Mouse (Mus musculus): ENCODE measurements at regions not wholly inside any gene's neighbourhood (a gene's known extent, or its start where the extent isn't known, plus 50 kb on each side); places are given as distances from the start of the nearest gene placed in this dataset.
A peak's percentile ranks its signal among the peaks of the same experiment; 100 is the strongest.

GRCm38 (mm10) chr6:135575294-135575693, 212.9 kb downstream of the Emp1 start:
- Histone ChIP-seq H3K9me3 (no peaks in the 10 kb centered on the region), H3K9ac (no peak overlapping the region), H3K27me3 (replicated peaks) (no peaks in the 10 kb centered on the region), H3K27ac (no peak overlapping the region), H3K36me3 (replicated peaks) (no peaks in the 10 kb centered on the region), H3K4me3 (no peak overlapping the region), H3K4me2 (no peak overlapping the region), H3K4me1 (peaks cover 7% of the 10 kb centered on the region; the same call in 1 of the 2 replicates)
- 88% methylated on average over 2 of the region's 2 CpGs for WGBS
- no peak for ATAC-seq (replicated peaks)

- Histone ChIP-seq H3K27ac (no peak overlapping the region), H3K9me3 (no peaks in the 10 kb centered on the region), H3K36me3 (replicated peaks) (no peaks in the 10 kb centered on the region), H3K4me1 (peaks cover 13% of the 10 kb centered on the region; the same call in 1 of the 2 replicates), H3K9ac (no peak overlapping the region), H3K27me3 (replicated peaks) (no peaks in the 10 kb centered on the region), H3K4me2 (no peak overlapping the region), H3K4me3 (no peak overlapping the region)
- 61% methylated on average over 8 of the region's 8 CpGs for WGBS
- no peak for ATAC-seq (replicated peaks)
These were observed 216.4 kb downstream of the Emp1 start for GRCm38 (mm10) chr6:135578728-135579127.

DNA sequence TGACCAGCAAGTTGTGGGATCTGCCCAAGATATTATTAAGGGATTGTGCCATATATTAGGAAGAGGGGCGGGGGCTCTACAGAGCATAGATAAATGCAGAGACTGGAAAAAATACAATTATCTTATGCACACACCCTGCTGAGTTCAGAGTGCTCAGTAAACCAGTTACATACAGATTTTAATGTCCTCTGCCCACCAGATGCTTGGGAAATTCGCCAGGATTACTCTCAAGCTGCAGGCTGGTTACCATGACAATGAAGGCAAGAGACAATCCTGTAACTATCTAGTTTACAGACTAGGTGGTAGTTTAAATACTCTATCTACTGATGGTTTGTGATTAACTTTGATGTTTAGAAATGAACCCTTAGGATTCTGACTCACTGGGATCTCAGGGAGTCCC, 220.2 kb downstream of the Emp1 start:
- ATAC-seq (replicated peaks) = no peak
- H3K27ac ChIP-seq = no peak overlapping the region
- no peak overlapping the region for H3K9ac ChIP-seq
- H3K4me1 ChIP-seq = peaks cover 13% of the 10 kb centered on the region; the same call in 1 of the 2 replicates
- no peak overlapping the region for H3K4me3 ChIP-seq
- H3K4me2 ChIP-seq = no peak overlapping the region
- H3K27me3 ChIP-seq (replicated peaks) = no peaks in the 10 kb centered on the region
- H3K36me3 ChIP-seq (replicated peaks) = no peaks in the 10 kb centered on the region
- H3K9me3 ChIP-seq = no peaks in the 10 kb centered on the region
- 39% methylated on average over 2 of the region's 2 CpGs for WGBS

DNA sequence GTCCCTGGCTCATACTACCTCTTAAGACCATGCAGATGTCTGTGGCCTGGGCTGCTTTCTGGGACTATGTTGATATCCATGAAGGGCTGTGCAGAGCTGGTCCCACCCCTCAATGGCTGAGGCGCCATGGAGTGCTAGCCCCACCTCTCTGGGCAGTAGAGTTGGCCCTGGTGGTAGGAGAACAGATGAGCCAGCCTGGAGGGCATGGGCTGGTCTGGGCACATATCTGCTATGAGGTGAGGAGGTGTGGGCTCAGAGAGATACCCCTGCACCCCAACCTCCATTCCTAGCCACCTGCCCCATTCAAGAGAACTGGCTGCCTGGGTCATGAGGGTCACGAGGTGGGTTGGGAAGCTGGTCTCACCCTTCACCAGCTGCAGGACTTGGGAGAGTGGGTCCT, 222.4 kb downstream of the Emp1 start:
- Histone ChIP-seq H3K27ac (no peak overlapping the region), H3K4me1 (peaks cover 6% of the 10 kb centered on the region; the same call in 1 of the 2 replicates), H3K36me3 (replicated peaks) (no peaks in the 10 kb centered on the region), H3K4me3 (no peak overlapping the region), H3K27me3 (replicated peaks) (no peaks in the 10 kb centered on the region), H3K9ac (no peak overlapping the region), H3K4me2 (no peak overlapping the region), H3K9me3 (no peaks in the 10 kb centered on the region)
- ATAC-seq (replicated peaks) = no peak
- WGBS = 95% methylated on average over 2 of the region's 2 CpGs

GRCm38 (mm10) chr6:135590084-135590483, 227.7 kb downstream of the Emp1 start:
- Histone ChIP-seq H3K9ac (no peak overlapping the region), H3K36me3 (replicated peaks) (no peaks in the 10 kb centered on the region), H3K27me3 (replicated peaks) (no peaks in the 10 kb centered on the region), H3K27ac (no peak overlapping the region), H3K9me3 (no peaks in the 10 kb centered on the region), H3K4me2 (no peak overlapping the region), H3K4me3 (no peak overlapping the region), H3K4me1 (no peaks in the 10 kb centered on the region)
- no peak for ATAC-seq (replicated peaks)

- 89% methylated on average over 9 of the region's 9 CpGs for WGBS
- H3K27me3 ChIP-seq (replicated peaks) = no peaks in the 10 kb centered on the region
- H3K4me2 ChIP-seq = no peak overlapping the region
- H3K9ac ChIP-seq = no peak overlapping the region
- H3K9me3 ChIP-seq = no peaks in the 10 kb centered on the region
- ATAC-seq (replicated peaks) = no peak
- no peak overlapping the region for H3K4me3 ChIP-seq
- H3K27ac ChIP-seq = no peak overlapping the region
- H3K36me3 ChIP-seq (replicated peaks) = no peaks in the 10 kb centered on the region
- H3K4me1 ChIP-seq = no peaks in the 10 kb centered on the region
These were observed 228.7 kb downstream of the Emp1 start for GRCm38 (mm10) chr6:135591085-135591484.

DNA sequence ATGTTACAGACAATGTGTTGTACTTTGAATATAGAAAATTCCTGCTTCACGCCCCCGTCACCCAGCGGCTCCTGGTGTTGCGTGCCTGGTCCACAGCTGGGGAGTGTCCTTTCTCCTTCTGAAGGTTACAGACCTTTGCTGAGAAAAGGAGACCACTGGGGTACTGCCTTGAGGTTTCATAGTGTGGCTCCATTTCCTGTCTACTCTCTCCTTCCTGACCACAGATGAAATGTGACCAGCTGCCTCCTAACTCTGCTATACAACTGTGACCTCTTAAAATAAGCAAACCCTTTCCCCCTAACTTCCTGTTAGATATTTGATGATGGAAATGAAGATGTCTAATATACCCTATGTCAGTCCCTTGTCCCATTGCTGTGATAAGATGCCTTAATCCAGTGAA, 234.0 kb downstream of the Emp1 start:
- Histone ChIP-seq H3K4me3 (no peak overlapping the region), H3K4me2 (no peak overlapping the region), H3K36me3 (replicated peaks) (no peaks in the 10 kb centered on the region), H3K9me3 (no peaks in the 10 kb centered on the region), H3K27ac (no peak overlapping the region), H3K9ac (no peak overlapping the region), H3K4me1 (no peaks in the 10 kb centered on the region), H3K27me3 (replicated peaks) (no peaks in the 10 kb centered on the region)
- 94% methylated on average over 4 of the region's 4 CpGs for WGBS
- ATAC-seq (replicated peaks) = no peak

DNA sequence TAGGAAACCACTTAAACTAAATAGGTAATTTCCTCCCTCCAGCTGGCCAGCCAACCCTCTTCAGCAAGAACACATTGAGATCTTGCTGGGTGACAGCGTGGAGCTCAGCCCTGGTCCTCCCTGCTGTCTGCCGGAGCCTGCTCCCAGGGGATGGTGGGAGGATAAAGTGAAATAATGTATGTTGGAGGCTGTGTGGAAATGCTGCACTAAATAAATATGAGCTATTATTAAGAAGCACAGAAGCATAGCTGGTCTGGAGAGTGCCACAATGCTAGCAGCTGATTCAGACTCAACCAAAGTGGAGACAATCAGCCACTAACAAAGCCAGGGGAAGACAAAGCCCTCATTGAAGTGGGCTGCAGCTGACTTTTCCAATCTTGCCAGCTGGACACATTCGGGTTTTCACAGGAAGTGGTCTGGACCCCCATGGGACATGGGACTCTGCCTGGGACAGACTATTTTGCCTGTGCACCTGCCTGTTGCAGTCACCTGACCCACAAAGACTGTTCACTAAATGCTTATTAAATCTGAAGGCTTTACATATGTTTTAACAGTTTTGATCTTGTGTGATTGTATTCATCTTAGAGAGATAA, 248.3 kb downstream of the Emp1 start:
- Histone ChIP-seq H3K9me3 (no peaks in the 10 kb centered on the region), H3K27ac (no peak overlapping the region), H3K9ac (no peak overlapping the region), H3K36me3 (replicated peaks) (no peaks in the 10 kb centered on the region), H3K27me3 (replicated peaks) (no peaks in the 10 kb centered on the region), H3K4me2 (no peak overlapping the region), H3K4me1 (0 out of 2 replicates have a peak, but pooled peaks cover 4% of the 10 kb centered on the region), H3K4me3 (no peak overlapping the region)
- ATAC-seq (replicated peaks) = no peak
- WGBS = 14% methylated on average over 3 of the region's 3 CpGs

DNA sequence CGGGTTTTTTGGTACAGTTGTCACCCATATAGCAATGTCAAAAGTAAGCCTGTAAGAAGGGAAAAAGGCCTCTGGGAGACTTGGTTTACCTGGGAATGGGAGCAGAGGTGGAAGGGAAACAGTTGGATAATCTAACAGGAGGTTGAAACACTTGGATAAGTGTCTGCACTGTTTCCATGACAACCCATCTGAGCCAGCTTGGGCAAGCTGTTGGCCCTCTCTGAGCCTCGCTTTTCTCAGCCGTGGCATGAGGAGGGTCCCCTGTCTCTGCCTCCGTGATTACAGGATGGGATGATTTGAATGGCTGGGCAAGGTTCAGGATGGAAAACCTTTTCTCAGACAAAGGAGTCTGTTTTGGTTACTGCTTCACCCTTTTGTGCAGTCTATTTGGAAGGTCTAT, 265.6 kb downstream of the Emp1 start:
- Histone ChIP-seq H3K27me3 (replicated peaks) (no peaks in the 10 kb centered on the region), H3K4me2 (no peak overlapping the region), H3K4me3 (no peak overlapping the region), H3K36me3 (replicated peaks) (no peaks in the 10 kb centered on the region), H3K9me3 (no peaks in the 10 kb centered on the region), H3K27ac (no peak overlapping the region), H3K4me1 (0 out of 2 replicates have a peak, but pooled peaks cover 4% of the 10 kb centered on the region), H3K9ac (no peak overlapping the region)
- WGBS = 17% methylated on average over 4 of the region's 4 CpGs
- peak; percentile 77 for ATAC-seq (replicated peaks)

DNA sequence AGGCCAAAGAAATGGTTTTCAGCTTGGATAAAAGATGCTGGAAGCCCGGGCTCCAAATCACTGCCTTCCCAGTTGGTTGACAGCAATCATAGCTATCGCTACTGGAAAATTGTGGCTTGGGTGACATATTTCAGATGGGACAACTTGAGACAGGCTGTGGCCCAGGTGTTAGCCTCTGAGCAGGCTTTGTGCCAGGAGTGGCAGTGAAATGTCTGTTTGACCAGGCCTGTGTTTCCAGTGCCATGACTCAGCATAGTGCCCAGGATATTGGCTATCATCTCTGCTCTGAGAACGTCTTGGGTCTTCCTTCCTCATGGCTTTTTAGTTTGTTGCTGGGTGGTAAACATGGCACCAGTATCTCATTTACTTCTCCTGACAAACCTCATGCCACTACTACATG, 266.9 kb downstream of the Emp1 start:
- Histone ChIP-seq H3K9ac (no peak overlapping the region), H3K4me1 (0 out of 2 replicates have a peak, but pooled peaks cover 4% of the 10 kb centered on the region), H3K27me3 (replicated peaks) (no peaks in the 10 kb centered on the region), H3K4me2 (no peak overlapping the region), H3K36me3 (replicated peaks) (no peaks in the 10 kb centered on the region), H3K4me3 (no peak overlapping the region), H3K9me3 (no peaks in the 10 kb centered on the region), H3K27ac (no peak overlapping the region)
- ATAC-seq (replicated peaks) = no peak
- 51% methylated on average over 3 of the region's 3 CpGs for WGBS

- no peak for ATAC-seq (replicated peaks)
- no peak overlapping the region for H3K27ac ChIP-seq
These were observed 270.3 kb downstream of the Emp1 start for GRCm38 (mm10) chr6:135632671-135633070.

GRCm38 (mm10) chr6:135636648-135637047, 274.3 kb downstream of the Emp1 start:
- no peak overlapping the region for H3K27ac ChIP-seq
- no peaks in the 10 kb centered on the region for H3K9me3 ChIP-seq
- H3K4me1 ChIP-seq = no peaks in the 10 kb centered on the region
- no peaks in the 10 kb centered on the region for H3K27me3 ChIP-seq (replicated peaks)
- H3K4me3 ChIP-seq = no peak overlapping the region
- H3K9ac ChIP-seq = no peak overlapping the region
- no peaks in the 10 kb centered on the region for H3K36me3 ChIP-seq (replicated peaks)
- no peak overlapping the region for H3K4me2 ChIP-seq
- ATAC-seq (replicated peaks) = no peak
- 72% methylated on average over 8 of the region's 8 CpGs for WGBS

More at GRCm38 (mm10) chr6:135632671-135633070, 270.3 kb downstream of the Emp1 start:
- H3K36me3 ChIP-seq (replicated peaks) = no peaks in the 10 kb centered on the region
- H3K9me3 ChIP-seq = no peaks in the 10 kb centered on the region
- WGBS = 83% methylated on average over 5 of the region's 5 CpGs
- no peaks in the 10 kb centered on the region for H3K27me3 ChIP-seq (replicated peaks)
- no peak overlapping the region for H3K9ac ChIP-seq
- no peak overlapping the region for H3K4me2 ChIP-seq
- H3K4me1 ChIP-seq = 0 out of 2 replicates have a peak, but pooled peaks cover 4% of the 10 kb centered on the region
- no peak overlapping the region for H3K4me3 ChIP-seq

DNA sequence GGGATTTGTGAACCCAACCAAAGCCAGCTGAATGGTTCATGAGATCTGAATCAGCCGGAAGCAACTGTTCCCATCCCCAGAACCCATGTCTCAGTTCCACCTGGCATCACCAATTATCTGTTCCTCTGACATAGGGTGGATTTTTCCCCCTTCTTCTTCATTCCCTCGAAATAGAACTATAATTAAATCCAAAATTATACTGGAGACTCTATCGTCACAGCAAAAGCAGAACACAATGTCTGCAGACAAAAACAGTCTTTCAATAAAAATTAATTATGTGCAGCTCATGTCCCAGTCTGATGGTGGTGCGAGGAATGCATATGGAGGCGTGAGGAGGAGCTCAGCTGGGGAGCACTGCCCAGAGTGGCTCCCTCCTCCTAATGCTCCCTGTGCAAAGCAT, 280.4 kb downstream of the Emp1 start:
- no peak overlapping the region for H3K27ac ChIP-seq
- H3K4me2 ChIP-seq = no peak overlapping the region
- no peaks in the 10 kb centered on the region for H3K4me1 ChIP-seq
- H3K36me3 ChIP-seq (replicated peaks) = no peaks in the 10 kb centered on the region
- no peaks in the 10 kb centered on the region for H3K9me3 ChIP-seq
- H3K27me3 ChIP-seq (replicated peaks) = no peaks in the 10 kb centered on the region
- H3K9ac ChIP-seq = no peak overlapping the region
- WGBS = 81% methylated on average over 5 of the region's 5 CpGs
- no peak for ATAC-seq (replicated peaks)
- no peak overlapping the region for H3K4me3 ChIP-seq

Data from midbrain, embryonic 15.5 days (tissue).